Mouse (Mus musculus) limb, embryonic 14.5 days (tissue): ENCODE measurements at regions not wholly inside any gene's neighbourhood (a gene's known extent, or its start where the extent isn't known, plus 50 kb on each side); places are given as distances from the start of the nearest gene placed in this dataset.

Source experiments
- ATAC-seq: fragments of 200-750 bp; cut with Nextera tagmentation; 2 replicates; pipeline ENCODE4 v1.8.0; 2017; ENCODE audit warnings: low read depth, moderate number of reproducible peaks, moderate TSS enrichment; ENCODE audit not compliant: low FRiP score
- DNase-seq: peaks from one replicate; pipeline ENCODE4 v3.0.0-alpha.2; 2015; ENCODE audit warnings: low spot score
- H3K27ac ChIP-seq: fragments of 300-500 bp; sonication (generic); replicated peaks from 2 replicates; pipeline ENCODE4 v1.5.1; 2014; ENCODE audit warnings: low read depth, mild to moderate bottlenecking, low read length, moderate library complexity, mixed read lengths
- H3K27me3 ChIP-seq: fragments of 300-500 bp; sonication (generic); 2 replicates; pipeline ENCODE4 v1.6.1; 2014; ENCODE audit warnings: low read length, mixed read lengths; ENCODE audit not compliant: control insufficient read depth, insufficient read depth
- H3K36me3 ChIP-seq: fragments of 300-500 bp; sonication (generic); 2 replicates; pipeline ENCODE4 v1.6.1; 2014; ENCODE audit warnings: mild to moderate bottlenecking, low read length, moderate library complexity, mixed read lengths; ENCODE audit not compliant: control insufficient read depth, insufficient read depth
- H3K4me1 ChIP-seq: fragments of 300-500 bp; sonication (generic); 2 replicates; pipeline ENCODE4 v1.6.1; 2014; ENCODE audit warnings: antibody characterized with exemption, low read length, mixed read lengths; ENCODE audit not compliant: control insufficient read depth, insufficient read depth
- H3K4me2 ChIP-seq: fragments of 300-500 bp; sonication (generic); replicated peaks from 2 replicates; pipeline ENCODE4 v1.6.1; 2014; ENCODE audit warnings: low read depth, mild to moderate bottlenecking, low read length, moderate library complexity; ENCODE audit not compliant: severe bottlenecking
- H3K4me3 ChIP-seq: fragments of 300-500 bp; sonication (generic); replicated peaks from 2 replicates; pipeline ENCODE4 v1.5.1; 2014; ENCODE audit warnings: low read length
- H3K9ac ChIP-seq: fragments of 300-500 bp; sonication (generic); 2 replicates; pipeline ENCODE4 v1.6.1; 2014; ENCODE audit warnings: mild to moderate bottlenecking, low read depth, low read length, moderate library complexity; ENCODE audit not compliant: severe bottlenecking
- H3K9me3 ChIP-seq: fragments of 300-500 bp; sonication (generic); 2 replicates; pipeline ENCODE4 v1.6.1; 2016; ENCODE audit warnings: low read length; ENCODE audit not compliant: control insufficient read depth
- POLR2A ChIP-seq: fragments of 200-500 bp; IDR thresholded peaks from 2 replicates; pipeline ENCODE4 v1.8.0; 2012; ENCODE audit warnings: inconsistent platforms, mild to moderate bottlenecking, moderate library complexity, borderline replicate concordance; ENCODE audit not compliant: insufficient read depth, insufficient read length; ENCODE audit errors: extremely low read depth
- WGBS: fragments of 180-500 bp; shearing (Covaris S2); extraction: QIAGEN DNeasy Blood & Tissue Kit; methylation state at CpG from one replicate; pipeline ENCODE4 v1.1.7; 2014; 5-methylcytosine and 5-hydroxymethylcytosine counted together

GRCm38 (mm10) chr14:80789131-80789530 lies 805.2 kb downstream of the Olfm4 start:
- no peak for TF ChIP-seq POLR2A
- WGBS, result 74% methylated on average over 1 of the region's 1 CpGs
- no peaks in the 10 kb centered on the region for H3K4me1 ChIP-seq
- H3K27me3 ChIP-seq, result no peaks in the 10 kb centered on the region
- no peak overlapping the region for H3K9ac ChIP-seq
- no peaks in the 10 kb centered on the region for H3K9me3 ChIP-seq
- no peaks in the 10 kb centered on the region for H3K36me3 ChIP-seq
- H3K4me3 ChIP-seq, result no peak overlapping the region
- H3K27ac ChIP-seq, result no peak overlapping the region
- no peak for DNase-seq
- no peak overlapping the region for H3K4me2 ChIP-seq
- no peak for ATAC-seq

- Histone ChIP-seq H3K4me2 (no peak overlapping the region), H3K4me1 (no peaks in the 10 kb centered on the region), H3K9me3 (no peaks in the 10 kb centered on the region), H3K4me3 (no peak overlapping the region), H3K9ac (no peak overlapping the region), H3K27me3 (no peaks in the 10 kb centered on the region), H3K27ac (no peak overlapping the region), H3K36me3 (no peaks in the 10 kb centered on the region)
- ATAC-seq (no peak), DNase-seq (no peak)
- no peak for TF ChIP-seq POLR2A
- 81% methylated on average over 6 of the region's 6 CpGs for WGBS
Observed at GRCm38 (mm10) chr14:80799370-80799959, 815.6 kb downstream of the Olfm4 start.

GRCm38 (mm10) chr14:80830476-80830875 lies 846.6 kb downstream of the Olfm4 start:
- Histone ChIP-seq H3K4me2 (no peak overlapping the region), H3K27me3 (no peaks in the 10 kb centered on the region), H3K9ac (no peak overlapping the region), H3K27ac (no peak overlapping the region), H3K4me3 (no peak overlapping the region), H3K4me1 (no peaks in the 10 kb centered on the region), H3K9me3 (no peaks in the 10 kb centered on the region), H3K36me3 (no peaks in the 10 kb centered on the region)
- WGBS, result 83% methylated on average over 3 of the region's 3 CpGs
- ATAC-seq, result no peak
- DNase-seq, result no peak
- no peak for TF ChIP-seq POLR2A

GRCm38 (mm10) chr14:80844550-80844949 lies 860.7 kb downstream of the Olfm4 start:
- H3K4me3 ChIP-seq, result no peak overlapping the region
- H3K4me1 ChIP-seq, result no peaks in the 10 kb centered on the region
- H3K9ac ChIP-seq, result no peak overlapping the region
- H3K27ac ChIP-seq, result no peak overlapping the region
- 80% methylated on average over 4 of the region's 4 CpGs for WGBS
- no peaks in the 10 kb centered on the region for H3K36me3 ChIP-seq
- DNase-seq, result no peak
- H3K4me2 ChIP-seq, result no peak overlapping the region
- no peak for TF ChIP-seq POLR2A
- no peaks in the 10 kb centered on the region for H3K27me3 ChIP-seq
- no peak for ATAC-seq
- H3K9me3 ChIP-seq, result no peaks in the 10 kb centered on the region

- H3K27ac ChIP-seq, result no peak overlapping the region
- H3K9me3 ChIP-seq, result no peaks in the 10 kb centered on the region
- peak; percentile 90 for ATAC-seq
- no peak for TF ChIP-seq POLR2A
- 33% methylated on average over 14 of the region's 14 CpGs for WGBS
- peak overlapping the region; percentile 27 for H3K4me2 ChIP-seq
- H3K9ac ChIP-seq, result no peak overlapping the region
- peak; percentile 85 for DNase-seq
- no peaks in the 10 kb centered on the region for H3K4me1 ChIP-seq
- no peak overlapping the region for H3K4me3 ChIP-seq
- H3K36me3 ChIP-seq, result no peaks in the 10 kb centered on the region
- no peaks in the 10 kb centered on the region for H3K27me3 ChIP-seq
Observed at GRCm38 (mm10) chr14:80845576-80846269, 861.8 kb downstream of the Olfm4 start.
